Mouse (Mus musculus) layer of hippocampus, adult 18-20 months (tissue): ENCODE results near the gene Vkorc1l1. TPM values are rescaled to one million over a fixed set of nuclear protein-coding genes. Genes with fewer than 3 reads are reported as not detected.
"Not testable (repeated sequence)": the region's sequence is repeated elsewhere in the genome, so short reads cannot be mapped to it uniquely, and the experiment has no call there.

Source experiments
- DNase-seq, 2 experiments: peaks; one replicate each; pipeline ENCODE4 v3.0.0; 2022; ENCODE audit warnings: low spot score in 2 of 2
- long read RNA-seq: library from polyadenylated mRNA; stranded (forward); transcript quantifications from one replicate; pipeline ENCODE4 v2.0.0, GENCODE M21; 2021
- total RNA-seq, 2 experiments: library from RNA; stranded (reverse); gene quantifications; 2 replicates each; pipeline ENCODE4 v1.2.3; 2021

Gene Vkorc1l1
- 10 to 100 TPM; 43.5 to 44.2 TPM for total RNA-seq
- long read RNA-seq, transcript Vkorc1l1-201 (3 exons, 3,112 nt), result major isoform, 56 of 76 reads
- long read RNA-seq, partial matches to known transcripts, result 1 of 76 reads
- long read RNA-seq, other reads (novel, unspliced or antisense), result 16 of 76 reads

DNA sequence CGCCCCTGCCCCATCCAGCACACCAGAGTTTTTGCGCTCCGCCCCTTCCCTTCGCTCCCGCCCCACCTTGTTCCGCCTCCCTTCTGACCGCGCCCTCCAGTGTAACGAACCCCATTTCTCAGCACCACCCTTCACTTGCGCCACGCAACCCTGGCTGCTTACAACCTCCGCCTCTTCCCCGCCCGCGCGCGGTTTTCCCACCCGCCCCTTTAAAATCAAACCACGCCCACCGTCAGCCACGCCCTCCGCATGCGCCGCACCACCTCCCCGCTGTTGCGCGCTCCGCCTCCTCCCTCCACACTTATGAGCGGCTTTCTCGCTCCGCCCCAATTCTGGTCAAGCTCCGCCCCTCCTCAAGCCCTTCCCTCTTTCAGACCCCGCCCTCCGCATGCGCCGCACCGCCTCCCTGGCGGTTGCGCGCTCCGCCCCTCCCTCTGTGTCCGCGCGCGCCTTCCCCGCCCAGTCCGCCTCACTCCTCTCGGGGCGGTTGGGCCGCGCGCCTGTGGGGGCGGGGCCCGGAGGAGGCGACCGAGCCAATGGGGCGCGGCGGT, at the start of gene Vkorc1l1:
Gene Vkorc1l1 (plus strand): TSS at position 476 of the 551 bp plus-strand sequence.
- peak; percentile 97 to 99 for DNase-seq

DNA sequence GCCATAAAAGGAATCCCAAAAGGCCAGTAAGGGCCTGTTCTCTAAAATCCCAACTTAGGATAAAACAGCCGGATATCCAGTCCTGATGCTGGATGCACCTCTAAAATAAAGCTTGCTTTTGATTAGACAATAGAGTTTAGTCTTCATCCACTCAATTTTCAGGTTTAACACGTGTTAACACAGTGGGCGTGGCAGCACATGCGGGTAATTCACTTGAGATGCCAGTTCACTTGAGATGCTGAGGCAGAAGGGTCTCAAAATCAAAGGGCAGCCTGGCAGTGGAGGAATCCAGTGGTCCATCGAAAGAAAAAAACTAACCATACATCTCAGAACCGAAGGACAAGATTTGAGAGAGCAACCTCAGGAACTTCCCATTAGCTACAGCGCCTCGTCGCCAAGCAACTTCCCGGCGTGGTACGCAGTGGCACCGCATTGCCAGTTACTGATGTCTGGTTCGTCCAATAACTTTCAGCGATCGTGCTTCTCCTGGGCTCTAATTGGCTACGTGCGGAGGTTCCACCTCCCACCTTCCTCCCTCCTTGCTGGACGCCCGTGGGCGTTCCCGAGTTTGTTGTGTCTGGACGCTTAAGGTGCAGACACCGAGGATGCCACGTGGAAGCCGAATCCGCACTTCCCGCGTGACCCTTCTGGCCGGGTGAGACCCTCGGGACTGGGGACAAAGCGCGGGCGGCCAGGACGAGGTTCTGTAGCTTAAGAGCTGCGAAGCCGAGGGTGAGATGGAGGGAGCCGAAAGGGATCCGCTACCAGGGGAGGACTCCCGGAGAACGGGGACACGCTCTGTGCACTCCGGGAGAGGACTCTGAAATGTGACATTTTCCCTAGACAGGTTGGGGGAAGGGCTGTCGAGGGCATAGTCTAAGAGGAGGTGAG, 46.3 kb upstream of the Vkorc1l1 start, which contains the start of gene Zbed5:
Gene Zbed5 (plus strand): TSS at position 526 of the 891 bp plus-strand sequence.
- DNase-seq, result peak; percentile 84 to 94

DNA sequence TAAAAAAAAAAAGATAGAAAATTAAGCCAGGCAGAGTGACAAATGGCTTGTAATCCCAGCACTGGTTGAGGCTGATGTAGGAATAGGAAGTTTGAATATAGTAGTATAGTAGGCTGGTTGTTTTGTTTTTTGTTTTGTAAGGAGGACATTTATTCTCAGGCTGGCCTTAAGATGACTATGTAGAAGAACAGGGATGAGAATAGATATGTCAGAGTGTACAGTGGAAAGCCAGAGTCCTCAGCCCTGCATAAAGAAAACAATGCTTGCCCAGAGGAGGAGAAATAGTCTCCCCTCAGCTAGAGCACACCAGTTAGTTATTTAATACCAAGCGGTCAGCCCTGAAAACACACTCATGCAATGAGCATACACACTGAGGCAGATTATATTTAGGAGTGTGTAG, 43.3 kb upstream of the Vkorc1l1 start, which contains the start of gene Phkg1:
Gene Phkg1 (minus strand): TSS at position 101 of the 400 bp plus-strand sequence.
- DNase-seq, result no peak

DNA sequence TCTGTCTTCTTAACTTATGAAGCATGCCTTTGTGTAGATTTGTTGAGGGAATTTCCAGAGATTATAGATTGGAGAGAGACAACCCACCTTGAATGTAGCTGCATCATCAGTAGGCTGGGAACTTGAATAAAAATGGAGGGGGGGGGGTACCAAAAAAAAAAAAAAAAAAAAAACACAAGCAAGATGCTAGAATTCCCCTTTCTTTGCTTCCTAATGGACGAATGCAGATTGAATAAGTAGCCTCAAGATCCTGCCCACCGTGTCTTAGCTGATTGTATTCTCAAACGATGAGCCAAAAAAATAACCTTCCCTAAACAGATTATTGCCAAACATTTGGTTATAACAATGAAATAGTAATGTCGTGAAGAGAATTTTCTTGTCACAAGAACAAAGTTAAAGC, 34.0 kb upstream of the Vkorc1l1 start:
- DNase-seq, result no peak

DNA sequence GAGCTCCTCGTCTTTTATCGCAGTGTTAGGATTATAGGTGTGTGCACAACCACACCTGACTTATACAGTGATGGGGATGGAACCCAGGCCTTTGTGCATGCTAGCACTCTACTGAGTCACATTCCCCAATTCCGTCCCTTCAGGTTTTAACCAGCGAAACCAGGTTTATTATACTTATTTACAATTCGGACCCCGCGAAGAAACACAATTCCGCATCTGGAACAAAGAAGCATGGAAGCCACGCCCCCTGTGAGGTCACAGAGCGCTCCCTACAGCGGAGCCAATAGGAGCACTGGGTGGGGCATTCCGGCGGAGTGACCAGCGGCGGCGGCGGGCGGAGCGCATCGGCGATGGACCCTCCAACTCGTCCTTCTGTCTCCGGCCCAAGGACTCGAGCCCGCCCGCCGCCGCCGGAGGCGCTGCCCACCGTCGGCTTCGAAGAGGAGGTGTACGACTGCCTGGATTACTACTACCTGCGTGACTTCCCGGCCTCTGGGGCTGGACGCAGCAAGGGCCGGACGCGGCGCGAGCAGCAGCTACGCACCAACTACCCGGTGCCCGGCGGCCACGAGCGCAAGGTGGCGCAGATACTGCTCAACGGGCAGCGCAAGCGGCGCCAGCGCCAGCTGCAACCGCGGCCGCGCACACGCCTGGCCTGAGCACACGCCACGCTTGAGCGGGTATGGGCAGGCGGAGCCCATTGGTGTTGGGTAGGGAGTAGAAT, 33.4 kb upstream of the Vkorc1l1 start, which contains the start of gene Nupr1l:
Gene Nupr1l (plus strand): TSS at position 299 of the 724 bp plus-strand sequence.
- peak; percentile 83 to 89 for DNase-seq

DNA sequence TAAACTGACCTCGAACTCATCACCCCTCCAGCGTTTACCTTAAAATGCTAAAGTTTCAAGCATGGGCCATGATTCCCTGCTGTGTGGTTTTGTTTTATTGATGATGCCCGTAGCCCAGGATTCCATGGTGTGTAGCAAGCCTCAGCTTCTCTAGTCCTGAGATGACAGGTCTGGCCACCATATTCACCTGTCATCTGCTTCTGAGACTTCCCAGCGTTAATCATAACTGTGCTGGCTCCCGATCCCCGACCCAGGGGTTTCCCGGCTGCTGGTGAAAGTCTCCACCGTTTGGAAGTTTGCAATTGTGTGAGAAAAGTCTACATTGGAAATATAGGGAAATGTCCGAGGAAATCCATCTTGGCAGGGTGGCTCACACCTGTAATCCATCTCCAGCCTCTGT, 32.6 kb upstream of the Vkorc1l1 start:
- DNase-seq, result no peak

DNA sequence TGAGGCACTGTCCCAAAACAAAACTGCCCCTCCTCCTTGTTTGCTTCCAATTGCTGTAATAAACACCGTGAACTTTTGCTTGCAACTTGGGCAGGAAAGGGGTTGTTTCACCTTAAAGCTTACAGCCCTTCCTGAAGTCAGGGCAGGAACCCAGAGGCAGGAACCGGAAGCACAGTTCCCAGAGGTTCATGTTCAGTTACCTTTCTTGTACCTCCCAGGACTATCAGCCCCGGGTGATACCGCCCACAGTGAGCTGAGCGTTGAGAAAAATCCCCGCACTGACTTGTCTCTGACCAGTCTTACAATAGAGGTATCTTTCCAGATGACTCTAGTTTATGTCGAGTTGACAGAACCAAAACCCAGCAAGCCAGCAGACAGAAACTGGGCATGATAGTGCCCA, 32.2 kb upstream of the Vkorc1l1 start:
- no peak for DNase-seq

DNA sequence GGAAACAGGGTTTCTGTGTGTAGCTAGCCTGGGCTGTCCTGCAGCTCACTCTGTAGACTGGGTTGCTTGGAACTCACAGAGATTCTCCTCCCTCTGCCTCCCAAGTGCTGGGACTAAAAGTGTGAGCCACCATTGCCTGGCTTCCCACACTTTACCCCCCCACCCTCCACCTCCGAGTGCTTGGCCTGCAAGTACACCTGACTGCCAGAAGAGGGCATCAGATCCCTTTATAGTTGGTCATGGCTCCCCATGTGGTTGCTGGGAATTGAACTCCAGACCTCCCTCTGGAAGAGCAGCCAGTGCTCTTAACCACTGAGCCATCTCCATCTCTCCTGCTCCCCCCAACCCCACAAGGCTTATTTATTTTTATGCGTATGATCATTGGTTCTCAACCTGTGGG, 27.7 kb upstream of the Vkorc1l1 start:
- DNase-seq, result no peak

DNA sequence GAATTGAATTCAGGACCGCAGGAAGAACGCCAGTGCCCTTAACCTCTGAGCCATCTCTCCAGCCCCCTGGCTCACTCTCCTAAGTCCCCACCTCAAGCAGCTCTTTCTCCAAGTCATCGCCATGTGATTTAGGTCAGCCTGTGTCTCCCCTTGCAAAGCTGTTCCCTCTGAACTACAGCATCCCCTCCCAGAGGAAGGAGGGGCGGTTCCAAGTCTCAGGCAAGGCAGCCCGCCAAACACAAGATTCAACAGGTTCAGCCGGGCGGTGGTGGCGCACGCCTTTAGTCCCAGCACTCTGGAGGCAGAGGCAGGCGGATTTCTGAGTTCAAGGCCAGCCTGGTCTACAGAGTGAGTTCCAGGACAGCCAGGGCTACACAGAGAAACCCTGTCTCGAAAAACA, 26.3 kb upstream of the Vkorc1l1 start:
- DNase-seq, result not testable (repeated sequence)

DNA sequence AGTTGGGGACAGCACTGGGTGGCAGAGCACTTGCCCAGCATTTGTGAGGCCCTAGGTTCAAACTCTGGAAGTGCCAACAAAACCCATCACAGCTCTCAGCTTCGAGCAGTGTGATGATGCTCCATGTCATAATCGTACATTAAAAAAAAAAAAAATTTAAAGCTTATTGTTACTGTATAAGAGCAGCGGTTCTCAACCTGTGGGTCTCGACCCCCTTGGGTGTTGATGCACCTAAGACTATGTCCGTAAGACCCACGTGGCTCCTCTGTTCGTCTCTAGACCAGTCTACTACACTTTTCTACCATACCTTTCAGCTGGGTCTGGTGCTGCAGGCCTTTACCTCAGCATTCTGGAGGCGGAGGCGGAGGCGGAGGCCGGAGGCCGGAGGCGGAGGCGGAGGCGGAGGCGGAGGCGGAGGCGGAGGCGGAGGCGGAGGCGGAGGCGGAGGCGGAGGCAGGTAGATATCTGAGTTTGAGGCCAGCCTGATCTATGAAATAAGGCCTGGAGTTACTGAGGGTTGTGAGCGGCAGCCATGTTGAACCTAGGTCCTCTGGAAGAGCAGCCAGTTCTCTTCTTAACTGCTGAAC, 23.6 kb upstream of the Vkorc1l1 start:
- no peak for DNase-seq

DNA sequence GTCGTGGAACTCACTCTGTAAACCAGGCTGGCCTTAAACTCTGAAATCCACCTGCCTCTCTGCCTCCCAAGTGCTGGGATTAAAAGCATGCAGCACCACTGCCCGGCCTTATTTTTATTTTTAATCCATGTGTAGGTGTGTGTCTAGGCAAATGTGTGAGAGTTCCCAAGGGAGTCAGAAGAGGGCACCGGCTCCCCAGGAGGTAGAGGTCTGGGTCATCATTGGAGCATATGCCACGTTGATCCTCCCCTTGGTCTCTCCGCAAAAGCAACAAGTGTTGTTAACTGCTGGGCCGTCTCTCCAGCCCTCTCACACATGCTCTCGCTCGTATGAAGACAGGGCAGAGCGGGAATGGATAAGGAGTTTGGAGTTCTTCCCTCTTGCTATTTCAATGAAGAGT, 23.0 kb upstream of the Vkorc1l1 start:
- no peak for DNase-seq

DNA sequence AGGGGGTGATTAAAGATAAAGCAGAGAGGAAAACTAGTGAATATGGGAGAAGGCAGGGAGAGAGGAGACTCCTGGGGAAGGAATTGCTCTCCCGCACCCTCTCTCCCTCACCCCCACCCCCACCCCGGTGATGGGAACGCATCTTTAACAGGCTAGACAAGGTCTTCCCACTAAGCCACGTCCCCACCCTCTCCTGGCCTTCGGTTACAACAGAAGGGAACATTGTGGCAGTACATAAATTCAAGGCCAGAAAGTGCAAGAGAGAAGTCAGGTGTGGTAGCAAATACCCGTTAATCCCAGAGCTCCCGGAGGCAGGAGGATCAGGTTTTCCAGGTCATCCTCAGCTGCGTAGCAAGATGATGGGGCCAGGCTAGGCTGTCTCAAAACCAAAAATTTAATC, 22.4 kb upstream of the Vkorc1l1 start:
- DNase-seq, result no peak

DNA sequence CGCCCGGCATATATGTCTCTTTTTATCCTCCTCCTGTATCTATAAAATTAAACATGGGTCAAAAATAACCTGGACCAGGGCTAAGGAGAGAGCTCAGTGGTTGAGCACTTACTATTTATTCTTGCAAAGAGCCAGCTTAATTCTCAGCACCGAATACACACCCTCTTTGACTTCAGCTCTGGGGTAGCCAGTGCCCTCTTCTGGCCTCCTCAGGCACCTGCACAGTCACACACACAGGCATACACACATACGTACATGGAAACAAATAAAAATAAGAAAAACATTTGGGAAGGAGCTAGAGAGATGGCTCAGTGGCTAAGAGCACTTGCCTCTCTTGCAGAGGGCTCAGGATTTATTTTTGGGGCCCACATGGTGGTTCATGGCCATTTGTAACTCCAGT, 19.8 kb upstream of the Vkorc1l1 start:
- DNase-seq, result no peak

DNA sequence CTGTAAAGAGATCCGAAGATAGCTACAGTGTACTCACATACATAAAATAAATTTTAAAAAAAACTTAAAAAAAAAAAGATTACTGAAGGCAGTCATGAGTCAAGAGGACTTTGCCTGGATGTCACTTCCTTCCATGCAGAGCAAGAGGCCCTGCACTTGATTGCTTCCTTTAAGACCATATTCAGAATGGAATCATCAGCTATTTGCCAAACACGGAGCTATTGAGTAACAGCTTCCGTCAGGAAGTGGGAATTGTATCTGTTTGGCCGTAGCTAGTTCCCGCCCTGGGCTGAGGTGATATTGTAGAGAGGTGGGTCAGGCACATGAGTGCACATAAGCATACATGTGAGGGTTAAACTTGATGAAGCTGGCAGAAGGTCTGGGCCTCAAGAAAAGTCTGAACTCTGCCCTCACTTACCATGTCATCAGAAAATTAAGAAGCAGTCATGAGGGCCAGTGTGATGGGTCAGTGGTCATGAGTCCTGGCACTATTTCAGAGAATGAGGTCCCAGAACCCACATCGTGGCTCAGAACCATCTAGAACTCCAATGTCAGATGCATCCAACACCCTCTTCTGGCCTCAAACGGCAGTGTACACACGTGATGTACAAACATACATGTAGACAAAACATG, 16.8 kb upstream of the Vkorc1l1 start:
- DNase-seq, result no peak

DNA sequence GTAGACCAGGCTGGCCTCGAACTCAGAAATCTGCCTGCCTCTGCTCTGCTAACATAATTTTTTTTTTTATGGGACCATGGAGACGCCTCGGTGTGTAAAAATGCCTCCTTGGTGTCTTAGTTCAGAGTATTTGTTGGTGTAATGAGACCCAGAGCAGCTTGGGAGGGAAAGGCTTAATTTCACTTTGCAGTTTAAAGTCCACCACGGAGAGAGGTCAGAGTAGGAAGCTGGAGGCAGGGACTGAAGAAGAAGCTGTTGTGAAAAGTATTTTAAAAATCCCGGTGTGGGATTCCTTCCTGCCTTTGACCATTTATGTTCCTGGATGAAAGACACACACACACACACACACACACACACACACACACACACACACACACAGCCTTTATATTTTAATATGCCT, 15.8 kb upstream of the Vkorc1l1 start:
- no peak for DNase-seq

DNA sequence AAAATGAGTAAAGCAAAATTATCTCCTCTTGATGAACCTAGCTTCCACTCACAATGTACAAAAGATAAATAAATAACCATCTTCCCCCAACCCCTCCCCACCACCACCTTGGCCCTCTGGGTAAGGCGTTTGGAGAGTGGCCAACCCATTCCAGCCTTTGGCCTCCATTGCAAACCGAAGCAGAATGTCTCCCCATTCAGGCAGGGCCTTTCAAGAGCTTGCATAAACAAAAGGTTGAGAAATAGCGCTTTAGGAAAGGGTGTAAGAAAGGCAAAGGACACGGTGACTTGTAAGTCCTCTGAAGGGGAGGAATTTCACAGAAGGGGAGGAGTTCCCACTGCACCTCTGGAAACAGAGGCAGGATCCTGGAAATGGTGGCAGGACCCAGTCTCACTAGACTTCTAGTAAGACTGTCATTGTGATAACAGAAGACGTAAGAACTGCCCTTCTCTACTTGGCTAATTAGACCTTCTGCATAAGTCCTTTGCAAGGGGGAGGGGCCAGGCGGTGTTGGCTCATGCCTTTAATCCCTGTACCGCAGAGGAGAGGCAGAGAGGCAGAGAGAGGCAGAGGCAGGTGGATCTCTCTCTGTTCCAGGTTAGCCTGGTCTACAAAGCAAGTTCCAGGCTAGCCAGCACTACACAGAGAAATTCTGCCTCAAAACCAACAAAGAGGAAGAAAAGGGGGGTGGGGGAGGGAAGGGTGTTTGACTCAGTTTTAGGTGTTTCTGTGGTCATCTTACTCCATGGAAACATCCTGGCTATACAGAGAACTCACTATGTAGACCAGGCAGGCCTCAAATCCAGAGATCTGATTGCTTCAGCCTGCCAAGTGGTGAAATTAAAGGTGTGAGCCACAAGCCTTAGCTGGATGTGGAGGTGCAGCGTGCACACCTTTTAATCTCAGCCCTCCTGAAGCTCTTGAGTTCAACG, 11.6 kb upstream of the Vkorc1l1 start:
- no peak for DNase-seq

DNA sequence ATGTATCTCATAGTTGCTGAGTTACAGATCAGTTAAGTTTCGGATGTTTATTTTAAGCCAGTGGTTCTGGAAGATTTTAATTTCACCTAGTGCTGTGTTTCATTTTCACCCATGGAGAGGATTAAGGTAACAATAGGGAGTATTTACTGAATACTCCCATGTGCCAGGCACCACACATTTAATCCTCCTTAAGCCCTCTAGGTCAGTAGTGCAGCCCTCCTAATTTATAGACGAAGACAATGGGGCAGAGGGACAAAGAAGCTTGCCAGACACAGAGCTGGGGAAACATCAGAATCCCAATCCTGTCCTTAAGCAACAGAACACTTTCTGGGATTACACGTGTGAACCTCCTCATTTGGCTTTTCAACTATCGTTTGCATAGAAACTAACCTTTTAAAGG, 4.8 kb upstream of the Vkorc1l1 start:
- no peak for DNase-seq

DNA sequence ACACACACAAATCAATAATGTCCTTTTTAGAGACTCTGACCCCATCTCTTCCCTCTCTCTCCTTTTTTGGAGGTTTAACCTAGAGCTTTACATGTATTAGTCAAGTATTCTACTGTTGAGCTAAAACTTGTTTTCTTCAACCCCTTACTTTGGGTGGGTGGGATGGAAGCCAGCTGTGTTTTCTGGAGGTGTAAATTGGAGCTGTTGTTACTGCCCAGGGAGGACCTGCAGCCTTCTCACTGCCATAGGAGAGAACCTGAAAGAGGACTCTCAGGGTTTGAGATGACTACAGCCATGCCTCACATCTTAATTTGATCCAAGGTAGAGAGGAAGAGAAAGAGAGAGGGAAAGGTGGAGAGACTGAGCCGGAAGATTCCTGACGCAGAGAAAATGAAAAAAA, 1.5 kb upstream of the Vkorc1l1 start:
- no peak for DNase-seq

DNA sequence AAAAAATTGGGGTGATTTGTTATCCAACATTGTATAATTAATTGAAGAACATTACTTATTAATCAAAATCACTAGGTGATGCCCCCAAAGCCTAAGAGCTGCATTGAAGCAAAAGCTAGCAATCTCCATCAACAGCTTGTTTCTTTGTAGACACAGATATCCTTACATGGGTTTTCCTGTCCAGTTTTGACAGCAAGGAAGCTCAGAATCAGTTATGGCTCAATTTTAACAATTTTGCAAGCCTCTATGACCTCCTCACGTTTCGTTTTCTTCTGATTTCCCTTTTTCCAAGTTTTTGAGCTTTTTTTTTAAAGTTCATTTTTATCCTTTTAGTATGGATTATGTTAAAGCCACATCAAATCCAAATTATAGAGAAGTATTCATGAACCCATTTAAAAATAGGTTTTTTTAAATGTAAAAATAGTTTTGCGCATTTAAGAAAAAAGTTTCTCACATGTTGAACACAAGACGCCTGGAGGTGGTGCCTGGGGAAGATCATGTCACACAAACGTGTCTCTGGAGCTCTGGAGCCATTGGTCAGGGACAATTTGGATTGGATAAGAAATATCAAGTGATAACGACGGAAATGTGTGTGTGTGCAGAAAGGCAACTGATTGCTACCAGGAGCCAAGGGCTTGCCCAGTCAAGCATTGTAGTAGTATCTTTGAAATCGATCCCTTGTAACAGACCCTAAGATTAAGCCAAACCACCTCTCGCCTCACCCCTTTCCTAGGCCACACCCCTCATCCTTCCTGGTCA, 855 bp upstream of the Vkorc1l1 start:
- DNase-seq, result no peak
